Mouse (Mus musculus): ENCODE measurements around the gene Add3. TPM values are rescaled to one million over a fixed set of nuclear protein-coding genes. Genes with fewer than 3 reads are reported as not detected.

The Add3 gene
- polyA plus RNA-seq, 1 experiment from 2014 or later: 85.6 TPM

DNA sequence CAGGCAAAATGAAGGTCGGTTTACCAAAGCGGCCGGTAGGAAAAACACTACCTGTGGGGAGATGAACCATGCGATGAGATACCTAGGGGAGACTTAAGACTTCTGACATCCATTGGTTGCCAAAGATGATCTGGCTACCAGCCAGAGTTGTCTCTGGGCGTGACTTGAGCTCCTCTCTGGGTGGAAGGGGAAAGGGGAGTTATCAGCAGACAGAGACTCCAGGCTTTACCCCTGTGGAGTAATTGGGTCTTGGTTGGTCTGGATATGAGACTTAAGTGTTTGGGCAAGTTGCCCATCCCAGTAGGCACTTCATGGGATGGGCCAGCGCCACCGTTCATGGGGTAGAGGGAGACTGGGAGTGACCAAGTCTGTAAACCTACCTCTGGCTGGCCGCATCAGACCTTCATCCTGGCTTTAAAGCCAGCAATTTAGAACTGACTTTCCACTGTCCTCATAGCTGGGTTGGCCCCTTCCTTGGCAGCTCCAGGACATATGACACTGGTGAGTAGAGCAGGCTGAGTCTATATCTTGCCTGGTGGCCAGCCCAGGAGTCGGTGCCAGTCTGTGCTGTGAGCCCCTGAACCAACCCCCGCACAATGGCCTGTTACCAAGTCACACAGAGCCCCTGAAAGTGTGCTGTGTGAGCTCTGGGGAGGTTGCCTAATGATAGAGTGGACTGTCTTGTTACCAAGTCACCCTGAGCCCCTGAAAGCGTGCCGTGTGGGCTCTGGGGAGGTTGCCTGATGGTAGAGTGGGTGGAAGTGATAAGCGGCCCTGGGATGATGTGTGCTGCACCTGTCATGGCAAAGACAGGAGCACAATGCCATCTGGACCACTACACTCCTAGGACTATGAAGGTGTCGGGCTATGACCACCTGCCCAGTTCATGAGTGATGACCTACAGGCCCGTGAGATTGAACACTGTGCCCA is 117.7 kb downstream of the Add3 start:
- H3K9ac ChIP-seq: no peak overlapping the region
- H3K4me1 ChIP-seq: 0 out of 2 replicates have a peak, but pooled peaks cover 2% of the 10 kb centered on the region
- H3K4me3 ChIP-seq (replicated peaks): no peak overlapping the region
- no peaks in the 10 kb centered on the region for H3K36me3 ChIP-seq
- H3K27ac ChIP-seq: no peak overlapping the region
- no peak overlapping the region for H3K4me2 ChIP-seq
- no peaks in the 10 kb centered on the region for H3K9me3 ChIP-seq (replicated peaks)
- H3K27me3 ChIP-seq: no peaks in the 10 kb centered on the region
- 90% methylated on average over 15 of the region's 15 CpGs for WGBS
- peak; percentile 55 for ATAC-seq (replicated peaks; ENCODE audit: low FRiP score)

DNA sequence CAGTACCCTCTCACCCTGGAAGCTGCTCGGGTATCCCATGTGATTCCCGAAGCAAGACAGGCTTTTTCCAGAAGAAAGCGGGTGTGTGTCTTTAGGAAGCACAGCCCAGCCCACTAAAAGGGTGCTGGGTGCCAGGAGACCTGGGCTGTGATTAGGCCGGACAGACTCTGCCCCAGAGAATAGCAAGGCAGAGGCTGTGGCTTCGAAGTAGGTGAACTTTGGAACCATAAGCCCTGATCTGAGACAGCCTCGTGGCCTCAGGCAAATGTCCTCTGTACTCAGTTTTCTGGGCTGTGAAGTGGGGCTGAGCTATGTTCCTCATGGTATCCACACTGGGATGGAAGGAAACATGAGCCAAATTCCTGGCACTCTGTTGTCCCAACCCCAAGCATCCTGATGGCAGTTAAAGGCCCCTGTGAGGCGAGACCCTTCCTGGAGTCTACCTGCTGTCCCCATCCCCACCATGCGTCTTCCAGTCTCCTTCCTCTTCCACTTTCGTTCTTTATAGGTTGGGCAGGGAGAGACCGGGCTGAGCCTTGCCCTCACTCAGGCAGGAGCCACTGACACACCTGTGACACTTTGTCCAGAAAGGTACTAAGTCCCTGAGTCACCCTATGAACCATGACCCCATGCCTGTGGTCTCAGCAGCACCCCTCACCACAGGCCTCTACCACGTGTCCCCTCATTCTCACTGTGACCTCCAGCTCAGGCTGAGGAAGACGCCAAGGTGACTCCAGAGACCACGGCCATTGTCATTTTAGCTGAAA is 118.7 kb downstream of the Add3 start:
- ATAC-seq (replicated peaks; ENCODE audit: low FRiP score): no peak
- Histone ChIP-seq H3K9me3 (replicated peaks) (no peaks in the 10 kb centered on the region), H3K27ac (no peak overlapping the region), H3K36me3 (no peaks in the 10 kb centered on the region), H3K9ac (no peak overlapping the region), H3K27me3 (no peaks in the 10 kb centered on the region), H3K4me1 (peaks cover 4% of the 10 kb centered on the region; the same call in 1 of the 2 replicates), H3K4me2 (no peak overlapping the region), H3K4me3 (replicated peaks) (no peak overlapping the region)
- WGBS: 83% methylated on average over 13 of the region's 13 CpGs

DNA sequence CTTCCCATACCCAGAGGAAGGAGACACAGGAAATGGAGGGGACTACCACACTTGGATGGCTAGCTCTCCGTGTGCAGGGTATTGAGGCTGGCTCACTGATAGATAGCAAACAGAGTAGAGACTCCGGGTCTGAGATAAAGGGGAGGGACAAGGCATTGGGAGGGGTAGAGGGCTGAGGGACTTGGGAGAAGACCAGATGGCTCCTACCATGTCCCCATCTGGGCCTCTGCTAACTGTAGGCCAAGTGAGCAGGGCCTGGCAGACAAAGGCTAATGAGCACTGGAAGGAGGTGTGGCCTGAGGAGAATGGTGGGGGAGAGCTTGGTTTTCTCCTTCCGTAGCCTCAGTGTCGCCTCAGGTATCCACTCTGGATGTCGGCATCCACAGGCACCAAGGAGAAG is 119.3 kb downstream of the Add3 start:
- peaks cover 10% of the 10 kb centered on the region; the same call in 1 of the 2 replicates for H3K4me1 ChIP-seq
- 68% methylated on average over 5 of the region's 5 CpGs for WGBS
- no peaks in the 10 kb centered on the region for H3K36me3 ChIP-seq
- no peaks in the 10 kb centered on the region for H3K9me3 ChIP-seq (replicated peaks)
- no peak overlapping the region for H3K4me3 ChIP-seq (replicated peaks)
- ATAC-seq (replicated peaks; ENCODE audit: low FRiP score): no peak
- H3K9ac ChIP-seq: no peak overlapping the region
- H3K27ac ChIP-seq: no peak overlapping the region
- no peak overlapping the region for H3K4me2 ChIP-seq
- H3K27me3 ChIP-seq: no peaks in the 10 kb centered on the region

DNA sequence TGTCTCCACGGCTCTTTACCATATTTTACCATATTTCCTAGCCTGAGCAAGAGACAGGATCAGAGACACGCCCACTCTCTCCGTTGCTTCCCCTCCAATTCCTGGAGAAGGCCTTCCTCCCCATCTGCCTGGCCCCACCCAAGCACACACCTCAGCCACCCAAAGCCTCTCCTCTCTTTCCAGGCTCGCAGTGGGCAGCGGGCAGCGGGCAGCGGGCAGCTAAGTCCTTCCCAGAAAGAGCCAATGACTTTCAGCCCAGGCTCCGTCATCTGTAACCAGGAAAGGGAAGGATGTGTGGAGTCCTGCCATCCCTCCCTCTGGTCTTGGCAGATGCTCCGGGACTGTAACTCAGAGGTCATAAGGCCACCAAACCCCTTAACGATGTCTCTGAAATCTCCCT is 120.0 kb downstream of the Add3 start:
- 67% methylated on average over 10 of the region's 10 CpGs for WGBS
- Histone ChIP-seq H3K27ac (no peak overlapping the region), H3K4me1 (peaks cover 12% of the 10 kb centered on the region; the same call in 1 of the 2 replicates), H3K4me2 (no peak overlapping the region), H3K4me3 (replicated peaks) (no peak overlapping the region), H3K9ac (no peak overlapping the region), H3K9me3 (replicated peaks) (no peaks in the 10 kb centered on the region), H3K27me3 (no peaks in the 10 kb centered on the region), H3K36me3 (no peaks in the 10 kb centered on the region)
- ATAC-seq (replicated peaks; ENCODE audit: low FRiP score): no peak

DNA sequence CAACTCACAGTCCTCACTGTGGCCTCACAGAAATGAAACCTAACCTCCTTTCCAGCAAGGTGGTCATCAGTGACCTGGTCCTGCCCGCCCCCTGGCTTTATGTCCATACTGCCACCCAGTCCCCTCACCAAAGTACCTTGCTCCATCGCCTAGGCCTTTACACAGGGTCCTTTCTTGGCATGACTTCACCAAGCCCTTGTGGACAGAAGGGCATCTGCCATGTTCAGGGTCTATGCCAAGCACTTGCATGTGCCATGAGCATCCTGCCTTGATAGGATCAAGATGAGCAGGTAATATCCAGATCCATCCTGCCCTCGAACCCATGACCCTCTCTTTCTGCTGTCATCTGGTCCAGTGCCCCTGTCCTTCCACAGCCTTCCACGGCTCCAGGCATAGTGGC is 120.6 kb downstream of the Add3 start:
- H3K36me3 ChIP-seq: no peaks in the 10 kb centered on the region
- H3K27ac ChIP-seq: no peak overlapping the region
- H3K4me2 ChIP-seq: no peak overlapping the region
- H3K9ac ChIP-seq: no peak overlapping the region
- H3K27me3 ChIP-seq: no peaks in the 10 kb centered on the region
- no peak overlapping the region for H3K4me3 ChIP-seq (replicated peaks)
- no peak for ATAC-seq (replicated peaks; ENCODE audit: low FRiP score)
- H3K9me3 ChIP-seq (replicated peaks): no peaks in the 10 kb centered on the region
- peaks cover 14% of the 10 kb centered on the region; the same call in 1 of the 2 replicates for H3K4me1 ChIP-seq
- 94% methylated on average over 4 of the region's 4 CpGs for WGBS

DNA sequence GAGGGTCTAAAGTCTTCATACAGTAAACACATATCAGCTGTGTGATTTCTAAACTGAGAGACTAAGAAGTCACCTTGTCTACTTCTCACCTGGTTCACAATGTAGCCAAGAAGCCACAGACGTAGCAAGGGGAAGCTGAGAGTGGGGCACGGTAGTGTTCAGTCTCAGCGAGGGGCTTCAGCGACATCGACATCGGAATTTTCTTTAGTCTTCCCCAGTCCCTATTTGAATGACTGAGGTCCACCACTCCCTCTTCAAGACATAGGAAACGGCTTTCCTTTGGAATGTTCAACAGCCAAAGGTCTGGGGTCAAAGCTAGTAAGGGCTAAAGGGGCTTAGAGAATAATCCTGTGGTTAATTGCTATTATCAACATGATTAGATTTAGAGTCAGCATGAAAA is 121.8 kb downstream of the Add3 start:
- no peaks in the 10 kb centered on the region for H3K9me3 ChIP-seq (replicated peaks)
- WGBS: 85% methylated on average over 7 of the region's 7 CpGs
- no peak overlapping the region for H3K27ac ChIP-seq
- H3K36me3 ChIP-seq: no peaks in the 10 kb centered on the region
- no peak overlapping the region for H3K4me2 ChIP-seq
- H3K4me1 ChIP-seq: peaks cover 14% of the 10 kb centered on the region; the same call in 1 of the 2 replicates
- no peak overlapping the region for H3K9ac ChIP-seq
- no peaks in the 10 kb centered on the region for H3K27me3 ChIP-seq
- no peak overlapping the region for H3K4me3 ChIP-seq (replicated peaks)
- no peak for ATAC-seq (replicated peaks; ENCODE audit: low FRiP score)

DNA sequence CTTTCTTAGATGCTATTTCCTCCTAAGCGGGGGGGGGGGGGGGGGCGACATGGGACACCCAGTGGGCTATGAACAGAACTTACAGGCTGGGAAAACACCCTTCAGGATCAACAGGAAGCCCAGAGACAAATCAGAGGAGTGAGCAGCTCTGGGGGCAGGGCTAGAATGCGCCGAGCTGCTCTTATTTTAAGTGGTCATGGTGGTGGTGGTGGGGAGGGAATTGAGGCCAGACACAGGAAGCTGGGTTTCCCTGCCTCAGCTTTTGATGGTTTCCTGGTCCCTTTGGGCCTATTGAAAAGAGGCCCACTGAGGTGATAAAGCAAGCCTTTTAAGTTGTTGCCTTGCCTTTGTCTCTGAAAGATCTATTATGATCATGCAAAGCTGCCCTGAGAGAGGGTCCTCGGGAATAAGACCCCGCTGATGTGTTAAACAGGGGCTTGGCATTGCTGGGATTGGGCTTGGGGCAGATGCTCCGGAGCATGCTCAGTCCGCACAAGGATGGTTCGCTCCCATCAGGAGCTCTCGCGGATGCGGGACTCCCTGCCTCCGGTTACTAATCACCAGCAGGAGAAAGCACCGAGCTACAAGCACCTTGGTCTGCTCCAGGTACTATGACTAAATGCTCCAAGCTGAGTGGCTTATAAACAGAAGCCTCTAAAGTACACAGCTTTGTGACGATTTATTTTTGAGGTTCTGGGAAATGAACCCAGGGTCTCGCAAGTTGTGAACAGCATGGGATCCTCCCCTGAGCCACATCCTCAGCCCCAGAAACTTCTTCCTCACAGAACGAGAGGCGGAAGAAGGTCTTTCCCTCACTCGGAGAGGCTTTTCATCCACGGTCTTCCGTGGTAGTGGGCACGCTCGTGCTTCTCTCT is 123.9 kb downstream of the Add3 start:
- H3K9ac ChIP-seq: no peak overlapping the region
- H3K27me3 ChIP-seq: no peaks in the 10 kb centered on the region
- H3K36me3 ChIP-seq: no peaks in the 10 kb centered on the region
- no peak overlapping the region for H3K27ac ChIP-seq
- H3K4me3 ChIP-seq (replicated peaks): no peak overlapping the region
- peaks cover 14% of the 10 kb centered on the region; the same call in 1 of the 2 replicates for H3K4me1 ChIP-seq
- no peaks in the 10 kb centered on the region for H3K9me3 ChIP-seq (replicated peaks)
- WGBS: 39% methylated on average over 23 of the region's 23 CpGs
- no peak for ATAC-seq (replicated peaks; ENCODE audit: low FRiP score)
- H3K4me2 ChIP-seq: no peak overlapping the region

DNA sequence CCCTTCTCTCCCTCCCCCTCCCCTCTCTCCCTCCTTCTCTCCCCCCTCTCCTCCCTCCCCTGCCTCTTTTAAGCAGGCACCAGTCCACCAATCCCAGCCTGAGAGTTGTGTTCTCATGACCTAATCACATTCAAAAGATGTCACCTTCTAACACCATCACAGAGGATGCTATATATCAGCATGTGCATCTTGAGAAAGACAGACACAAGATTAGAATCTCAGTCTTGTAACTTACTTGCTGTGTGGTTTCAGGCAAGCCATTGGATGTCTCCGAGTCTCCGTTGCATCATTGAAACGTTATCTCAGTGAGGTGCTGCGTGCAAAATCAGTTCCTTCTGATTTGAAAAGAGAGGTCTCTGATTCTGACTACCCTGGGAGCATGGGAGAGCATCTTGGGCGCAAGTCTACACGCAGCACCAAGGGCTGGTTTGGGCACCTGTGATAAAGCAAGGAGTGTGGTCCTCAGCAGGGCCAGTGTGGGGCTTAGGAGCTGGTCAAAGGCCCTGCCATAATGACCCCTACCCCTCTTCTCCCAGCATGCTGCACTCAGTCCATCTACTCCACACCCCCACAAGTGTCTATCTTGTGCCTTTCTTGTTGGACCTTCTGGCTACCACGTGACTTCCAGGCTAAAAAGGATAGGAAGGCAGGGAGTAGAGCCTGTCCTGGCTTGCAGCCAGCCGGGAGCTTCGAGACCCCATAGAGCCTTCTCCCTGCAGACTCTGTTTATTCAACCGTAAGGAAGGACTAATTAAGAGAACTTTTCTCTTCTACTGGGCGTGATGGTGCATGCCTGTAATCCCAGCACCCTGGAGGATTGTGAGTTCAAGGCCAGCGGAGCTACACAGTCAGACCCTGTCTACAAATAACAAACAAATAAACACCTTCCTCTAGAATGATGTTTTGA is 124.8 kb downstream of the Add3 start:
- Histone ChIP-seq H3K4me1 (peaks cover 14% of the 10 kb centered on the region; the same call in 1 of the 2 replicates), H3K4me2 (no peak overlapping the region), H3K4me3 (replicated peaks) (no peak overlapping the region), H3K9me3 (replicated peaks) (no peaks in the 10 kb centered on the region), H3K27me3 (no peaks in the 10 kb centered on the region), H3K9ac (no peak overlapping the region), H3K27ac (no peak overlapping the region), H3K36me3 (no peaks in the 10 kb centered on the region)
- 59% methylated on average over 12 of the region's 12 CpGs for WGBS
- peak; percentile 50; the same call in 1 of the 2 replicates for ATAC-seq (replicated peaks; ENCODE audit: low FRiP score)

DNA sequence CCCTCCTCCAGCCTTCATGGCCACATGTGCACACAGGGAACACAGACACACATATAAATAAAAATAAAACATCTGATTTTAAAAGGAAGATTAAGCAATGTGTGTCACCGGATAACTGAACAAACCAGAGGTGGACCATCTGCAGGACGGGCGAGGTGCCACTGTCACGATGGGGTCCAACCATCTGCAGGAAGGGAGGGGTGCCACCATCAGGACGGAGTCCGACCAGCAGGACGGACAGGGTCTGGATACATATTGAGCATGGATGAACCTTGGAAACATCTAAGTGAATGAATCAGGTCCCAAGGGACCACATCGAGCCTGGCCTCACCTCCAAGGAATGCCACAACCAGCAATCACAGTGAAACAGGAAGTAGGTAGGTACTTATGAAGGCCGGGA is 127.1 kb downstream of the Add3 start:
- 91% methylated on average over 9 of the region's 9 CpGs for WGBS
- no peak overlapping the region for H3K27ac ChIP-seq
- H3K4me1 ChIP-seq: peaks cover 14% of the 10 kb centered on the region; the same call in 1 of the 2 replicates
- H3K4me3 ChIP-seq (replicated peaks): no peak overlapping the region
- H3K36me3 ChIP-seq: no peaks in the 10 kb centered on the region
- H3K27me3 ChIP-seq: no peaks in the 10 kb centered on the region
- H3K9me3 ChIP-seq (replicated peaks): no peaks in the 10 kb centered on the region
- no peak for ATAC-seq (replicated peaks; ENCODE audit: low FRiP score)
- H3K4me2 ChIP-seq: no peak overlapping the region
- no peak overlapping the region for H3K9ac ChIP-seq

DNA sequence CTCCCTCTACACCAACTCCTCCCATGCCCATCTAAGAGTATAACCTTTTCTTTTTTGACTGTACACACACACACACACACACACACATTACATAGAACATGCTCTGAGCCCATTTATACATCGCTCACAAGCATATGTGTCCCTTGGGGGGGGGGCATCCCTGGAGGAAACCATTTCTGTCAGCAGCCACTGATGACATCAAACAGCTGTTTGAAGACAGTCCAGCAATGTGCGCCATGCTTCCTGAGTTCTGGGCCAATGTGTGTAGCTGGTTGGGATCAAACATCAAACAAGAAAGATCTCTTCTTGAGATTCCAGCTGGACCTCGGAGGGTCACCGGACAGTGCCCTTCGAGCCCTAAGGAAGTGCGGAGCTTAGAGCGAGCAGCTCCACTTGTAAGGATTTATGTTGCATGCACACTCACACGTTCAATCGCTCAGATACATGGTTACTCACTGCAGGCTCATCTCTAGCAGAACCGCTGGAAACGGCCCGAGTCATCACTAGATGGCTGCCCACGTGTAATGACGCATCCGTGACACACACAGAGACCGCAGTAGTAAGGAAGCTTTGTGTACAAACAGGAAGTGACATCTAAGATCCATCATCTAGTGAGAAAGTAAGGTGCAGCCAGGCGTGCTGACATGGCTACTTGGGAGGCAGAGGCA is 132.9 kb downstream of the Add3 start:
- Histone ChIP-seq H3K9ac (no peak overlapping the region), H3K9me3 (replicated peaks) (no peaks in the 10 kb centered on the region), H3K36me3 (no peaks in the 10 kb centered on the region), H3K4me1 (peaks cover 13% of the 10 kb centered on the region), H3K27ac (no peak overlapping the region), H3K4me3 (replicated peaks) (no peak overlapping the region), H3K4me2 (no peak overlapping the region), H3K27me3 (no peaks in the 10 kb centered on the region)
- WGBS: 73% methylated on average over 17 of the region's 17 CpGs
- no peak; the same call in 1 of the 2 replicates for ATAC-seq (replicated peaks; ENCODE audit: low FRiP score)

Data from kidney, embryonic 15.5 days (tissue).